Mouse (Mus musculus): ENCODE results near the gene Rhox1. TPM values are rescaled to one million over a fixed set of nuclear protein-coding genes. Genes with fewer than 3 reads are reported as not detected.

The Rhox1 gene
- not detected for polyA plus RNA-seq (2014; fragmentation: Illumina TruSeq; extraction: RNeasy Lipid Tissue Mini Kit (QIAGEN cat#74804); ENCODE audit: low read depth, low replicate concordance)

GRCm38 (mm10) chrX:37222158-37222557 is at the start of gene Rhox1:
Rhox1 (minus strand) TSS chrX:37222258.

GRCm38 (mm10) chrX:37265038-37265437 is 43.0 kb upstream of the Rhox1 start, which contains the start of gene Rhox4a:
Rhox4a (plus strand) TSS chrX:37265338.

GRCm38 (mm10) chrX:37249619-37250018 is 27.6 kb upstream of the Rhox1 start, which contains the start of gene Rhox3a:
Rhox3a (plus strand) TSS chrX:37249919.

GRCm38 (mm10) chrX:37244676-37245075 is 22.6 kb upstream of the Rhox1 start, which contains the start of gene Rhox2a:
Rhox2a (plus strand) TSS chrX:37244976.

GRCm38 (mm10) chrX:37210941-37211340 is 11.1 kb downstream of the Rhox1 start, which contains the start of gene Gm9:
Gm9 (minus strand) TSS chrX:37211041.

GRCm38 (mm10) chrX:37191105-37191743 is 30.8 kb downstream of the Rhox1 start, which contains the start of the genes Ndufa1 and Rnf113a1:
Ndufa1 (minus strand) TSS chrX:37191163.
Rnf113a1 (plus strand) TSS chrX:37191245.

GRCm38 (mm10) chrX:37168742-37169141 is 53.3 kb downstream of the Rhox1 start, which contains the start of gene Akap14:
Akap14 (minus strand) TSS chrX:37168842.

Other genes starting within 250 kb of the Rhox1 start
- gene Sept6, start 230.5 kb downstream of the Rhox1 start, polyA plus RNA-seq (2014; fragmentation: Illumina TruSeq; extraction: RNeasy Lipid Tissue Mini Kit (QIAGEN cat#74804); ENCODE audit: low read depth, low replicate concordance): 8.8 TPM
- gene Sowahd, start 173.4 kb downstream of the Rhox1 start, polyA plus RNA-seq (2014; fragmentation: Illumina TruSeq; extraction: RNeasy Lipid Tissue Mini Kit (QIAGEN cat#74804); ENCODE audit: low read depth, low replicate concordance): not detected
- gene Rpl39, start 136.9 kb downstream of the Rhox1 start, polyA plus RNA-seq (2014; fragmentation: Illumina TruSeq; extraction: RNeasy Lipid Tissue Mini Kit (QIAGEN cat#74804); ENCODE audit: low read depth, low replicate concordance): 645 TPM
- 53.1 TPM for gene Upf3b, start 111.9 kb downstream of the Rhox1 start, polyA plus RNA-seq (2014; fragmentation: Illumina TruSeq; extraction: RNeasy Lipid Tissue Mini Kit (QIAGEN cat#74804); ENCODE audit: low read depth, low replicate concordance)
- 56.2 TPM for gene Nkap, start 95.5 kb downstream of the Rhox1 start, polyA plus RNA-seq (2014; fragmentation: Illumina TruSeq; extraction: RNeasy Lipid Tissue Mini Kit (QIAGEN cat#74804); ENCODE audit: low read depth, low replicate concordance)
- gene Akap14, start 53.4 kb downstream of the Rhox1 start, polyA plus RNA-seq (2014; fragmentation: Illumina TruSeq; extraction: RNeasy Lipid Tissue Mini Kit (QIAGEN cat#74804); ENCODE audit: low read depth, low replicate concordance): not detected
- gene Ndufa1, start 31.1 kb downstream of the Rhox1 start, polyA plus RNA-seq (2014; fragmentation: Illumina TruSeq; extraction: RNeasy Lipid Tissue Mini Kit (QIAGEN cat#74804); ENCODE audit: low read depth, low replicate concordance): 470 TPM
- not detected for gene Rnf113a1, start 31.0 kb downstream of the Rhox1 start, polyA plus RNA-seq (2014; fragmentation: Illumina TruSeq; extraction: RNeasy Lipid Tissue Mini Kit (QIAGEN cat#74804); ENCODE audit: low read depth, low replicate concordance)
- gene Gm9, start 11.2 kb downstream of the Rhox1 start, polyA plus RNA-seq (2014; fragmentation: Illumina TruSeq; extraction: RNeasy Lipid Tissue Mini Kit (QIAGEN cat#74804); ENCODE audit: low read depth, low replicate concordance): not detected
- gene Rhox2a, start 22.7 kb upstream of the Rhox1 start, polyA plus RNA-seq (2014; fragmentation: Illumina TruSeq; extraction: RNeasy Lipid Tissue Mini Kit (QIAGEN cat#74804); ENCODE audit: low read depth, low replicate concordance): not detected
- gene Rhox3a, start 27.7 kb upstream of the Rhox1 start, polyA plus RNA-seq (2014; fragmentation: Illumina TruSeq; extraction: RNeasy Lipid Tissue Mini Kit (QIAGEN cat#74804); ENCODE audit: low read depth, low replicate concordance): not detected
- gene Rhox4a, start 43.1 kb upstream of the Rhox1 start, polyA plus RNA-seq (2014; fragmentation: Illumina TruSeq; extraction: RNeasy Lipid Tissue Mini Kit (QIAGEN cat#74804); ENCODE audit: low read depth, low replicate concordance): not detected
- not detected for gene Rhox3a2, start 157.8 kb upstream of the Rhox1 start, polyA plus RNA-seq (2014; fragmentation: Illumina TruSeq; extraction: RNeasy Lipid Tissue Mini Kit (QIAGEN cat#74804); ENCODE audit: low read depth, low replicate concordance)
- gene Rhox4a2, start 168.6 kb upstream of the Rhox1 start, polyA plus RNA-seq (2014; fragmentation: Illumina TruSeq; extraction: RNeasy Lipid Tissue Mini Kit (QIAGEN cat#74804); ENCODE audit: low read depth, low replicate concordance): not detected
- not detected for gene Rhox2b, start 189.8 kb upstream of the Rhox1 start, polyA plus RNA-seq (2014; fragmentation: Illumina TruSeq; extraction: RNeasy Lipid Tissue Mini Kit (QIAGEN cat#74804); ENCODE audit: low read depth, low replicate concordance)
- not detected for gene Rhox4b, start 210.2 kb upstream of the Rhox1 start, polyA plus RNA-seq (2014; fragmentation: Illumina TruSeq; extraction: RNeasy Lipid Tissue Mini Kit (QIAGEN cat#74804); ENCODE audit: low read depth, low replicate concordance)
- not detected for gene Rhox2c, start 231.4 kb upstream of the Rhox1 start, polyA plus RNA-seq (2014; fragmentation: Illumina TruSeq; extraction: RNeasy Lipid Tissue Mini Kit (QIAGEN cat#74804); ENCODE audit: low read depth, low replicate concordance)
- gene Rhox3c, start 236.3 kb upstream of the Rhox1 start, polyA plus RNA-seq (2014; fragmentation: Illumina TruSeq; extraction: RNeasy Lipid Tissue Mini Kit (QIAGEN cat#74804); ENCODE audit: low read depth, low replicate concordance): not detected